Mouse (Mus musculus) heart, postnatal 0 days (tissue): Measurements from ENCODE around the gene Kcnh7.

Source experiments
- CTCF ChIP-seq: IDR thresholded peaks from 2 replicates; pipeline ENCODE4 v1.5.1; 2016; ENCODE audit warnings: antibody characterized with exemption, control low read depth, low read depth
- EP300 ChIP-seq: IDR thresholded peaks from 2 replicates; pipeline ENCODE4 v1.6.1; 2016; ENCODE audit warnings: antibody characterized with exemption, low read depth

DNA sequence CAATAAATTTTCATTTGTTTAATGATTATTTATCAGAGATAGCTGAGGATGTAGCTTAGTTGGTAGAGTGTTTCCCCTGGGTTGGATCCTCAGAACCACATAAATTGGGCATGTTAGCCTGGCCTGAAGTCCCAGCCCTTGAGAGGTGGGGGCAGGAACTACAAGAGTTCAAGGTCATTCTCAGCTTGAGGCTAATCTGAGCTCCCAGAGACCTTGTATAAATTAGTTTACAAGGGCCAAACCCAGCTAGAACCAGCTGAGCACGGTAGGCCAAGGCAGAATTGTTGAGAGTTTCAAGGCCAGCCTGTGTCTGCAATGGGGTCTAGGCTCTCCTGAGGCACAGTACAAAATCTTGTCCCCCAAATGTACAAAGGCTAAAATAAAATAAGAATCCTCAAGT, 518.6 kb downstream of the Kcnh7 start:
- TF ChIP-seq CTCF (no peak), EP300 (no peak)
